Mouse (Mus musculus): ENCODE results near the gene Dok3.
A peak's percentile ranks its signal among the peaks of the same experiment; 100 is the strongest.
"Not testable (repeated sequence)": the region's sequence is repeated elsewhere in the genome, so short reads cannot be mapped to it uniquely, and the experiment has no call there.

Dok3 gene

DNA sequence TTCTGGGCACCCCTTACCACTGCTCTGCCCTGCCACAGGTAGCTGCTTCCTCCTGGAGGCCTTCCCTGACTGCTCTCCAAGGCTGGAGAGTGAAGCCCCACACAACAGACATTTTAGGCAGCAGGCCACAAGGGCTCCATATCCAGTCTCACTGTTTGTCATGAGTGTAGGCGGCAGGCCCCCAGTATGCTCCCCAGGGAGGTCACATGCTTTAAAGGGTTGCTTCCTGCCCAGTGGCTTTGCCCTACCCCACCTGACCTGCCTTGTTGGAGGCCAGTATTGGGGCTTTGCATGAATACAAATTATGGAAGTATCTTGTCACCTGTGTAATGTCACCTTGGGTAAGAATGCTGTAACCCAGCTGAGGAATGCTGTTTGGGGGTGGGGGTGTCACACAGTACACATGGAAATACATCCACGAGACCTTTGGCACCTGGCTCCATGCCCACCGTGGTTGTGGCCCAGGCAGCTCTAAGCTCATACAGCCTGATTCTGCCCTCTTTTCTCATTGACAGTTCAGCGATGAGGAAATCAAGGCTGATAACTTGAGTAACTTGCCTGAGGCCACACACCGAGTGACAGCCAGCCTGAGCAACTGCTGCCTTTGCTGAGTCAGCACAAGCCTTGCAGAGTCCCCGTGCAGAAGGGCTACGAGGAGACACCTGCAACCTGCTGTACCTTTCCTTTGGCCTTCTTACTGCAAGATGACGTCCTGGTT lies at the start of gene Dok3:
Dok3 (minus strand) TSS at position 99 of the 718 bp plus-strand sequence.
- DNase-seq (ENCODE audit: low read depth, low spot score) = no peak

DNA sequence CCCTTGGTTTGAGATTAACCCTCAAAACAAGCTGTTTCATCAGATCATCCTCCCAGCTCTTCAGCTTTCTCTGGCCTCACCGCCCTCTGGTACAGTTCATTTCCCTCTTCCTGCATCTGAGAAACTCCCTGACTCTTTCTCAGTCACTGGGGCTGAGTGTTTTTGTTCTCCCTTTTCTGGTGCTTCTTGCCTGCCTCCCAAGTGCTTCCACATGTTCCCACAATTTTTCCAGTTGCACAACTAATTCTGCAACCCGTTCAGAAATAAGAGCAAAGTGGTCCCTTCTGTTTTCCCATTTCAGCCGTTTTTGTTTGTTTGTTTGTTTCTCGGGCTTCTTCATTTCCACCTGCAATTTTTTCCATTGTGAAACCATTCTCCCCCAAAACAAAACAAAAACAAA lies 49.0 kb upstream of the Dok3 start:
- DNase-seq (ENCODE audit: low read depth, low spot score) = no peak

DNA sequence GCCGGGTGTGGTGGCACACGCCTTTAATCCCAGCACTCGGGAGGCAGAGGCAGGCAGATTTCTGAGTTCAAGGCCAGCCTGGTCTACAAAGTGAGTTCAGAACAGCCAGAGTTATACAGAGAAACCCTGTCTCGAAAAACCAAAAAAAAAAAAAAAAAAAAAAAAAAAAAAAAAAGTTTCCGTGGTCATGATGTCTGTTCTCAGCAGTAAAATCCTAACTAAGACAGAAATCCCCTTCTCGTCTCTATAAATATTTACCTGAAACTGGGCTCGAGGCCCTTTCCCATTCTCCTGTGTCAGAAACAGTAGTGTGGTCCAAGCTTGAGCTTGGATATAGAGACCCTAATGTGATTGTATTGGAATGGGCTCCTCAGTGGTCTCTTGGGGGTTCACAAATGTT lies 47.8 kb upstream of the Dok3 start:
- not testable (repeated sequence) for DNase-seq (ENCODE audit: low read depth, low spot score)

DNA sequence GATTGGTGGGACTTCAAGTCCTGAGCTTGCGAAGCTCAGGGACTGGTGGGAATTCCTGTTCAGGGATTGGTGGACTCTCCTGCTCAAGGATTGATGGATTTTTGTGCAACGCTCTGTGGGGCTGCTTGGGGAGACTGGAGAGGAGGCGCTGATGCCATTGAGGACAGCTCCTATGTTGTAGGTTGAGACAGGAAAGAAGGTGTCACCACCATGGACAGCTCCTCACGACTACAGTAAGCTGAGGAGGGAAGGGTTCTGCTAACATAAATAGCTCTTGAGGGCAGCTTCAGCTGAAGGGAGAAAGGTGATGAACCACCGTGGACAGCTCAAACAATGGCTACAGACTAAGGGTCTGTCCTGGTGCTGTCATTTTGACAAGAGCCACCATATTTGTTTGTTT lies 46.8 kb upstream of the Dok3 start:
- peak; percentile 19 for DNase-seq (ENCODE audit: low read depth, low spot score)

DNA sequence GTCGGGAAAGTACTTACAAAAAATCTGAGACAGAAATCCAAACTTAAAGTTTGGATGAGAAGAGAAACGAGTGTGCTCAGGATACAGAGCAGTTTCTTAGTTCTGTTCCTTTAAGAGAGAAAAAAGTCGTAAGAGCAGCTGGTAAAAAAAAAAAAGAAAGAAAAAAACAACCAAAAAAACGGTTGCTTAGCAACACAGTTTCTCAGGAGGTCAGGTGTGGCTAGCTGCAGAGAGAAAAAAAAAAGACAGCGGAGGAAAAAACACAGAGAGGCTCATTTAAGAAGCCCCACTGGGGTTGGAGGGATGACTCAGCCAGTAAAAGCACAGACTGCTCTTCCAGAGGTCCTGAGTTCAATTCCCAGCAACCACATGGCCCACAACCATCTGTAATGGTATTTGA lies 45.2 kb upstream of the Dok3 start:
- no peak for DNase-seq (ENCODE audit: low read depth, low spot score)

DNA sequence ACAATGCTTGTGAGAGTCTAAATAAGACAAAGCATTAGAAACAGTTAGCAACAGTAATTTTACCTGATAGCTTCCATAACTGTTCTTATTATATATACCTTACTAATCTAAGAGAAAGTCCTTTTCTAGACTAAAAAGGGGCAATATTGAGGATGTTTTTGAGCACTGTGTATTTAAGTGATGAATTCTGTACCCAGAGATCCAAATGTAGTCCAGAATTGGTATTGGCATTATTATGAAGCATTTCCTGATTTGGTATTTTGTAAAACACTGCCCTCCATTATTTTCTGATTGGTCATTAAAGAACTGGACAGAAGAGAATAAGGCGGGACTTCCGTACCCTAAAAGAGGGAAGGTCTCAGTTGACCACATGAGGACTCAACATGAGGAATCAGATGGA lies 44.3 kb upstream of the Dok3 start, which contains the start of gene Tmed9:
Tmed9 (plus strand) TSS at position 301 of the 400 bp plus-strand sequence.
- DNase-seq (ENCODE audit: low read depth, low spot score) = no peak

DNA sequence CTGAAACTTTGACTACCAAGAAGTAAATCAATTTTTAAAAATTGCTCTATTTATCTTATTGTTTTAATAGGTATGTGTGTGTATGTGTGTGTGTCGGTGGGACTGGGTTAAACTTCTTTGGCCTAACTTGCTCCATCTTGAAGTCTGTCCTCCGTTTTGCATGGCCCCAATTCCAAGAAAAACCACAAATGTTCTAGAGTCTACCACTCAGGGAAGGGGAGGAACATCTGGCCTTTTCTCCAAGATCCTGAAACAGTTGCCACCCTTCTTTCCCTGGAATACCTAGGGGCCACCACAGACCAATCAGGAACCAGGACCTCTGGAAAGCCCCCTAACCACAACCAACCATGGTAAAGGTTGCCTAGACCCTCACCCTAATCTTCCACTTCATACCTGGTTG lies 42.9 kb upstream of the Dok3 start:
- DNase-seq (ENCODE audit: low read depth, low spot score) = no peak

DNA sequence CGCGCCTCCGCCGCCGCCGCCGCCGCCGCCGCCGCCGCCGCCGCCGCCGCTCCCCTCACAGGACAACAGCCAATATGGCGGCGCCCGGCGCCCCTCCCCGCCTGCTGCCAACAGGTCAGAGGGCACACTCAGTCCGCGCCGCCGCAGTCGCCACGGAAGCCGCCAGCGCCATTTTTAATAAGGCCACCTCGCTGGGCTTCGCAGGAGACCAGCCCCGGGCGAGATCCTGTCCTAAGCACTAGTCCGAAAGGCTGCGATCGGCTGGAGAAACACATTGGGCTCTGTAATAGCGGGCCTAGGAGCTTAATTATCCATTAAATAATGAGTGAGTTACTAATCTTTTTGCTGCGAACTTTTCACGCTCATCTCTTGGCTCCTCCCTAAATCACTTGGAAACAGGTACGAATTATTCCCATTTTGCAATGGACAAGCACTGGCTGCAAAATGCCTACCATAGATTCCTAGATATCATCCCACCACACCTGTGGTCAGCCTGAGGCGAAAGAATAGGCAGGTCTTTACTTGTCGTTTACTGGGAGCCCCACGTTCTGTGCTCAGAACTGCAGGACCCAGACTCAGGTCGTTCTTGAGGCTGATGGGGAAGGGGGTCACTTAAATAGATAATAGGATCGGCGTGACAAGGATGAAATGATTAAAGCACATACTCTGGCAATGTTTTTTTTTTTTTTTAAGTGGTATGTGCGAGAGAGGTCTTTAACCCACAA lies 42.1 kb upstream of the Dok3 start, which contains the start of gene Fam193b:
Fam193b (minus strand) TSS at position 94 of the 725 bp plus-strand sequence.
- peak; percentile 95 for DNase-seq (ENCODE audit: low read depth, low spot score)

DNA sequence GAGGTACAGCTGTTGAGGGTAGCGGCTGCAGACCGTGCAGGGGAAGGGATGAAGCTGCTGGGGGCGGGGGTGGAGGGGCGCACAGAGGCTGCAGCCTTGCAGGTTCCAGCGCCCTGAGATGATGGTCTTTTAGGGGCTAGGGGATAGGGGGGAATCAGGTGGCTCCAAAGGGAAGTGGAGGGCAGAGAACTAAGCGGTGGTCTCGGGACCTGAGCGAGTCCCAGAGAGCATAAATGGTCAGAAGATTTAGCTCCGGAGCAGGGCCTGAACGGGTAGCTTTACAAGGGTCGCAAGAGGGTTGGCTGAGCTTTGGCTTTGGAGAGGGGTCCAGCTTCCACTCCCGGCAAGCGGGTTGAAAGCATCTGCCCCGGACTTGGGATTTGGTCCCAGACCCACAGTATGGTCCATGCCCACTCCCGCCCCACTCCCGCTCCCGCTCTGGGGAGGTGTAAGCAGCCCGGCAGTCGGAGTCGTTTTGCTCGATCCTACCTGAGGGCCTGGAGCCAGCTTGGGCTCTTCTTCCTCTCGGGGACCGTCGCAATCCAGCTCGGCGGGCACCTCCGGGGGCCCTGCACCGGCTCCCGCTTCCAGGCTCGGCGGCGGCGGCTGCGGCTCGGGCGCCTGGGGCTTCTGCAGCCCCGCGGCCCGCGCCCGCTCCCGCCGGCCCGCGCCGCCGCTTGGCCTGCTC lies 41.3 kb upstream of the Dok3 start:
- DNase-seq (ENCODE audit: low read depth, low spot score) = peak; percentile 36

DNA sequence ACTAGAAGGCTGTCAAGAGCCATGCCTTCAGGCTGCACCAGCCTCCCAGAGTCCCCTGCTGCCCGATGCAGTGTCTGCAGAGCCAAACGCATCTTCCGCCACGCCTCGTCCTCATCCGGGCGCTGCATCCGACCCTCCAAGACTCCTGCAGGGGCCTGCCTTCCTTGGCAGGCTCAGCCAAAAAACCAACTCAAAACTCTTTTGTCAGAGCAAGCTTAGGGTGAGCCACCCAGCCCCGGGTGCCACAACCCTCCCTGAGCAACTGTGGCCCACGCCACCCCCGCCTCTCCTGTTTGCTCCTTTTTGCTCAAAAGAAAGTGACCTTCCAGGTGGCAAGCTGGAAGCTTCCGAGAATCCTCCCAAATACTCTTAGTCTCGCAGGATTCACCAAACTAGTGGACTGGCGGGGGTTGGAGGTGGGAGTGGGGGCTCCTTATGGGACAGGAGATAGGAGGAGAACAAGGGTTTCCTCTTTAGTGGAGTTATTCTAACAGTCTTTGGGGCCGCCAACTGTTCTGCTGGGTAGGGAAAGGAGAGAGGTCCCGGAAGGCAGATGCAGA lies 40.7 kb upstream of the Dok3 start:
- DNase-seq (ENCODE audit: low read depth, low spot score) = peak; percentile 32

DNA sequence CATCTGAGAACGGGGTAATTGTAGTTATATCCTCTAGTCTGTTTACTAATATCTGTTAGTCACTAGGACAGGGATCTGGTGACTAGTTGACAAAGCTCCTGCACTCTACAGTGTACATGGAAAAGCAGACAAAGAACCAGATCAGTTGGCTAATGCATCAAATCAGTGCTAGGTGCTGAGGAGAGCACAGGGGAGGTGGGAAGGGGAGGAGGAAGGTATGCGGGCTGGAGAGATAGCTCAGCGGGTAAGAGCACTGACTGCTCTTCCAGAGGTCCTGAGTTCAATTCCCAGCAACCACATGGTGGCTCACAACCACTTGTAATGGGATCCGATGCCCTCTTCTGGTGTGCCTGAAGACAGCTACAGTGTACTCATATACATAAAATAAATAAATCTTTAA lies 39.4 kb upstream of the Dok3 start:
- not testable (repeated sequence) for DNase-seq (ENCODE audit: low read depth, low spot score)

DNA sequence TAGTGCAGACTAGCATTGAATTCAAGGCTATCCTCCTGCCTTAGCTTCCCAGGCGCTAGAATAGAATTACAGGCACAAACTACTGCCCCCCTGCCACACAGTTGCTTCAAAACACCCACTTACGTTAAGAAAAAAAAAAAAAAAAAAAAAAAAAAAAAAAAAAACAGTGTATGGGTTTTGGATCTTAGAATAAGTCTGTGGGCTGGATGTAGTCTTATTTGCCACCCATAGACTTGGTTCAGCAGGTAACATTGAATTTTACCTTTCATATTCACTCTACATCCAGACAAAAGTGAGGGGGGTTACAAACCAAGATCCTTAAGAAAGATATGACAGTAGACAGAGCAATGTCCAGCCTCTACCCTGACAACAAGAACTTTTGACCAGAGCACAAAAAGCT lies 38.9 kb upstream of the Dok3 start:
- DNase-seq (ENCODE audit: low read depth, low spot score) = no peak

DNA sequence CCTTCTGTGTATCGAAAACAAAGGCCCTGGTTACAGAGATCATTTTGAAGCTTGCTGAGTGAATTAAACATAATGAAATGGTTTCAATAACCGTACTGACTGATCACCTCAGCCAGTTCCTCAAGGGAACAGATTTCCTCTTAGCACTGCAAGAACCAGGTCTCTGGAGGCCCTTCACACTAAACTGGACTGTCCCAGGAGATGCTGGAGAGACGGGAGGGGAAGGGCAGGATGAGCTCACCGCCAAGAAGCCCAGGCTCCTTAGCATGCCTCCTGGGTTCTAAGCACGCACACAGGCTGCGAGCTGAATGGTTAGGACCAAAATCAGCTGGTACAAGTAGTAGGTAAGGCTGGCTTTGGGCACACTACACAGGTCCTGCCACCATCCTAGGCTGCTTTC lies 37.9 kb upstream of the Dok3 start:
- DNase-seq (ENCODE audit: low read depth, low spot score) = no peak

DNA sequence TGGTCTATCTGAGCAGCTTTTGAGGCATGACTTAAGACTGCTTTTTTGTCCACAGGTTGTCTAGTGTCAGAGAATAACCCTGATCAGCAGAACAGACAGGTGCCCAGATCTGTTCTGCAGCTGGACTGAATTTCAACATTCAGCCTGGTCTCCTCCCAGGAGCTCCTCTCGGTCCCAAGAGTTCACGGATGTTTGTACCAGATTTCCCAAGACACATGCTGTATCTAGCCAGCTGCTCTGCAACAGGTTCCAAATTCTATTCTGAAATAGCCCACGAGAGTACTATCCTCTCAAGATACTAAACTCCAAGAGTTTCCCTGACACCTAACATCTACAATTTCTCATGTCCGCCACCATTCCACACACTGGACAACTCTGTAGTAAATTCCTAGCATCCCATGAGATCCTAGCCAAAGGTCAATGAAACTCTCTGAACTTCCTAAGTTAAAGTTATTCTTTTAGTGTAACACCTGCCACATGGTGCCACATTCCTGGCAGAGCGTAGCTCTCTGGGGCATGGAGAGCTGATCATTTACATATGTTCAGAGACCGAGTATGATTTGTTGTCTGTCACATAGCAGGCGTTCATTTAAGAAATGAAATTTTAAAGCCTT lies 34.3 kb upstream of the Dok3 start:
- no peak for DNase-seq (ENCODE audit: low read depth, low spot score)

DNA sequence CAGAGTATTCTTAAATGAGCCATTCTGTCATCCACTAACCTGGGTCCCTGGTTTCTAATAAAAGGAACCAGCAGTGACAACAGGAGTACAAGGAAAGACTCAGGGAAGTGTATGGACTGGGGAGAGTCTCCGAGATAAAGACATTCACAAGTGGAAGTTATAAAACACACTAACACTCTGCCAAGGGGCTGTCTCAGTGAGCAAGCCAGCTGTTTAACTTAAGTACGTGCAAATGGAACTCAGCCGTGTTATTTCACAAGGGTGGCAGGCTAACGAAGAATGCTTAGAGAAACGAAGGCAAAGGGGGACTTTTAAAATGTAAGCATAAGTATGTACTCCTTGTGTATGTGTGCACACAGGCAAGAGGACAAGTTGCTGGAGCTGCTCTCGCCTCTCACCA lies 28.4 kb upstream of the Dok3 start:
- DNase-seq (ENCODE audit: low read depth, low spot score) = no peak

DNA sequence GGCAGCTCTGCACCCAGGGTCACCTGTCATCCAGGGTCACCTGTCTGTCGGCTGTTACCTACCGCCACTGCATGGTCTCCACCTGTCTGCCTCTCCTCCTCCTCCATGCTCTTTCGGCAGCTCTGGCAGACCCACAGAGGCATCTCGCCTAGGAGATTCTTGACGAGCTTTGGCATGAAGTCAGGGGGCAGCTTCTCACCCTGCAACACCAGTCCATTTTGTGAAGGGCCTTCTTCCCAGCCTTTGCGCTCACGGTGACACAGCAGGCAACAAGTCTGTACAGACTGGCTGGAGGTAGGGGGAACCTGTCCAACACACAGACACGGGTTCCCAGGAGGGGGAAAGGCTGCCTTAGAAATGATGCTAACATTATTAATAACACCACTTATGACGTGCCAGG lies 26.8 kb upstream of the Dok3 start:
- no peak for DNase-seq (ENCODE audit: low read depth, low spot score)

DNA sequence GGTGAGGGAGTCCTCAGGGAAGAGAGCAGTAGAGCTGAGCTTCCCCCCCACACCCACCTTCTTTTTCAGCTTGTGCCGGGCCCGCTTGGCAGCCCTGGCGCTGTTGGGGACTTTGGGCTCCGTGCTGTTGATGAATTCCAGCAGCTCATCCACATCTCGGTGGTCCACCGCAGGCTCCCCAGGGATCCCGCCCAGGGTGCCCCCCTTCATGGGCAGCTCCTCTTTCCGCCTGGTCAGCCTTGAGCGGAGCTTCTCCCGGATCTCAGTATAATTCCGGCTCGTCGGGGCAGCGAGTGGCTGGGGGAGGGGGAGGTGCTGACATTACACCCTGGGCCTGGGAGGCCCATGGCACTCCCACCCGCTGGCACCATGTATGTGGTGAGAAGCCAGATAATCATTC lies 20.0 kb upstream of the Dok3 start:
- DNase-seq (ENCODE audit: low read depth, low spot score) = no peak

DNA sequence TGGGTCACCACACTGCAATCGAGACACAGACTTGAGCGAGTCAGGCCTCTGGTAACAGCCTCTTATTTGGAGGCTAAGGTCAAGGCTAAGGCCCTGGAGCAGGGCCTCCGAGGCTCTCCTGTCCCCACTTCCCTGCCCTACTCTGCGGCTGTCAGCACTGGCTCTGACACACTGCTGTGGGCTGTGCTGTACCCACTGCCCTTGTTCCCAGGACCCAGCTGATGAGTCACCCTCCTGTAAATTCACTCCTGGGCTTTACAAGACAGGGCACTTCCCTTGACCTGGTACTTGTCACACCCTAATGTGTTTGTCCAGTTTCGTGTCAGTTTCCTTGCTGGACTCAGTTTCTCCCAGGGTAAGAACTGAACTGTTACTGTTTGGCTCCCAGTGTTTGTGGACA lies 19.3 kb upstream of the Dok3 start:
- no peak for DNase-seq (ENCODE audit: low read depth, low spot score)

DNA sequence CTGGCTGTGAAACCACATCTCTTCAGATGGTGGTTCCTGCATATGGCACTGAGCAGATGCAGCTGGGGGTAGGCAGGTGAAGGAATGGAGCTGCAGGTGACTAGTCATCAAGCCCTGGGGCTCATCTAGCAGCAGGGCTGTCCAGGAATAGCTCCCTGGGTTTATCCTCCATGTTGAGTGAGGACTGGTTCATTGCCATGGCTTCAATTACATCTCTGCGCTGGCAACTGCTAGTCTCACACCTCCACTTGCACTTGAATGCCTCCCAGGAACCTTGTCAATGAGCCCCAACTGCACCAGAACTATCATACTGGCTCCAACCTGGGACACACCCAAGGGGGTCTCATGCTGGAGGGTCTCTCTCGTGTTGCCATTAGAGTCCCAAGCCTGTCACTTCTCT lies 18.8 kb upstream of the Dok3 start:
- no peak for DNase-seq (ENCODE audit: low read depth, low spot score)

DNA sequence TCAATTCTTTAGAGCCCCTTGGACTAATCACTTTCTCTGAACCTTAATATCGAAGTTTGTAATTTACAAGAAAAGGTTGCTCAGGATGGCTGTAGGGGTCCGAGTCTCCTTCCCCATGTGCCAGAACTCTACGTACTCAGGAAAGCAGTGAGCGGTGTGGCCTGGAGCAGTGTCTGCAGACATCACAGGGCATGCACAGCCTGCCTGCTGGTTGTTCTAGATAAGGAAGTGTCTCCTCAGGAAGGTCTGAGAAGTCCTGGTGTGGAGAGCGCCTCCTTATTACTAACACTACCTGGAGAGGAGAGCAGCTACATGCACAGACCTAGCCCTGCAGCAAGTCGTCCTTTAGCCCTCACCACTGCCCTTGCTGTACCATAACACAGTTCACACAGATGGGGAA lies 15.7 kb upstream of the Dok3 start:
- DNase-seq (ENCODE audit: low read depth, low spot score) = no peak

DNA sequence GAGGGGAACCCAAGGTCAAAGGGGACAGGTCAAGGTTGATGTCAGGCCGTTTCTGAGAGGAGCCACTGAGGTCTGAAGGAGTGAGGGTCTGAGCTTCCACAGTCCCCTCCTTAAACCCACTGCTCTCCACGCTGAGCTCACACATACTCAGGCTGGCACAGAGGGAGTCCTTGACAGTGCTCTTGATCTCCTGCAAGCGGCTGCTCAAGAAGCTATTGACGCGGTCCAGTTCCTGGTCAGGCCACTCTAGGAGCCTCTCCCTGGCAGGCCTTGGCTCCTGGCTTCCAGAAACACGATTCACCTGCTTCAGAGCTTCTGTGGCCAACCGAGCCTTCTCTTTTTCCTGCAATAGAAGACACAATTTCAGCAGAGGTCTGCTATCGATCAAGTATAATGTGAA lies 14.4 kb upstream of the Dok3 start:
- DNase-seq (ENCODE audit: low read depth, low spot score) = no peak

DNA sequence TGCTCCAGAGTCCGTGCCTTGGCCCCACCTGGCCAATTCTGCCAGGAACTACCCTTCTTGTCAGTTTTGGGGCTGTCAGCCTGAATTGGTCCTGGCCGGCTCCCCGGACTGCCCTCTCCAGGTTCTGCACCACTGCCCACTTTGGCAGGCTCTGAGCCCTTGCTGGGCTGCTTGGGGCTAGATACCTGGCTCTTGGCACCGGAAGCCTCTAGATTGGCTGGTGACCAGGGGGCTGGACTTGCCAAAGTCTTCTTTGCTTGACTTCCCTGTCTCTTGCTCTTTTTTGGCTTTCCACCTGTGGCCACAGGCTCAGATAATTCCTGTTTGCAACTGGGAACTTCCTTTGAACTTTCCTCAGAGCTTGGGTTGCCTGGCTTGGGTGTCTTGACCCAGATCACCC lies 13.8 kb upstream of the Dok3 start:
- no peak for DNase-seq (ENCODE audit: low read depth, low spot score)

All from CD4-positive, CD25-positive, alpha-beta regulatory T cell, adult 2 months (primary cell).